Mouse (Mus musculus) CD8-positive naive resting alpha-beta T cell, adult 57 days (primary cell): ENCODE measurements around the gene Olfr181. TPM values are rescaled to one million over a fixed set of nuclear protein-coding genes. Genes with fewer than 3 reads are reported as not detected.

ENCODE experiments used
- total RNA-seq: library from RNA; stranded (reverse); gene quantifications from one replicate; pipeline ENCODE4 v1.2.4, GENCODE M21; 2023

The Olfr181 gene
- not detected for total RNA-seq

DNA sequence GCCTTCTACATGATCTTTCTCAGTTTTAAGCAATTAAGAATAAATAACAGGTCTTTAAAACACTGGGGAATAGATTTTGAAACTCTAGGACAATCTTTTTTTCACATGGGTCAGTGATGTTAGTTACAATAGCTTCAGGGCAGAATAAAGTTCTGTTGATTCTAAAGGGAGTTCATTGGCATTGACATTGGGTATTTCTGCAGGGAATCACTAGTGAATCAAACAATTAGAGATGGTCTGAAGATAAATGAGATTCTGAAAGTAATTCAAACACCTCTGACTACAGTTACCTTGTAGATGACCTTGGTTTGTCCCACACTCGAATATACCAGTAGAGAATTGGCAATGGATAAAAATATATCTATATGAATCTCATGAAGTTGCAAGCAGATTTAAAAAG lies at the start of gene Olfr181:
Olfr181 (minus strand) TSS at position 101 of the 400 bp plus-strand sequence.

DNA sequence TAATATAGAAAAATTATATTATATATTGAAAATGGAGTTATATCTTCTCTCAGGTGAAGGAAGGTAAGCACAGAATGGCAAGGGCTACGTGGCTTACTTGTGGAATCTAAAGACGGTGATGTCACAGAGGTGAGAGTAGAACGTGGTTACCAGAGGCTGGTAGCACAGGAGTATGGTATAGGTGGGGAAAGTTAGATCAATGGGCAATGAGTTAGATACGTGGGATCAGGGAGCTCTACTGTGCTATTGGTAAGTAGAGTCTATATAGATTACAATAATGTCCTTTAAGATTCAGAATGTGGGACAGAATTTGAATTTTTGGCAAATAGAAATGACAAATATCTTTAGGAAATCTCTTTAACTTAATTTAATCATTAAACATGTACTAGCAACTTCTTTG lies 737 bp upstream of the Olfr181 start, which contains the start of gene Olfr180:
Olfr180 (minus strand) TSS at position 101 of the 400 bp plus-strand sequence.

DNA sequence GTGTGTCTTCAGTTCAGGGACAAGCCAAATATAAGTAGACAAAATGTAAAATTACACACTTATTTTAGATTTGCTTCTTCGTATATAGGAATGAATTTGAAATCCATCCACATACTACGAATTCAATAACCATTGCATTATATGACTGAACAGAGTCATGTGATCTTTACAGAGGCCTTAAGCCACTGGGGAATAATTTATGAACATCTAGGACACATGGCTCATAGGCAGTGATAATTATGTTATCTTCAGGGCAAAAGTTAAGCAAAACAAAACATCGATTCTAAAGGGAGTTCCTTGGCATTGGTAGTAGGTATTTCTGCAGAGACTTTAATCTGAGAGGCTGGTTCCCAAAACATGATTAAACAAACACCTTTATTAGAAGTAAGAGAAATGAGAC lies 36.6 kb downstream of the Olfr181 start, which contains the start of gene Olfr178:
Olfr178 (minus strand) TSS at position 101 of the 400 bp plus-strand sequence.

Other genes starting within 250 kb of the Olfr181 start
- gene Gpr15, start 209.7 kb downstream of the Olfr181 start, total RNA-seq, result not detected
- gene Cldnd1, start 200.8 kb downstream of the Olfr181 start, total RNA-seq, result 36.2 TPM
- gene Olfr172, start 165.6 kb downstream of the Olfr181 start, total RNA-seq, result not detected
- gene Olfr173, start 128.5 kb downstream of the Olfr181 start, total RNA-seq, result not detected
- gene Olfr175-ps1, start 102.0 kb downstream of the Olfr181 start, total RNA-seq, result not detected
- not detected for gene Olfr177, start 54.0 kb downstream of the Olfr181 start, total RNA-seq
- not detected for gene Olfr178, start 36.7 kb downstream of the Olfr181 start, total RNA-seq
- gene Olfr180, start 637 bp upstream of the Olfr181 start, total RNA-seq, result not detected
- not detected for gene Olfr183, start 66.6 kb upstream of the Olfr181 start, total RNA-seq
- not detected for gene Olfr186, start 101.5 kb upstream of the Olfr181 start, total RNA-seq
- gene Olfr187, start 111.0 kb upstream of the Olfr181 start, total RNA-seq, result not detected
- gene Olfr190, start 149.2 kb upstream of the Olfr181 start, total RNA-seq, result not detected
- gene Olfr191, start 161.1 kb upstream of the Olfr181 start, total RNA-seq, result not detected
- not detected for gene Olfr193, start 183.1 kb upstream of the Olfr181 start, total RNA-seq
- not detected for gene Olfr194, start 192.3 kb upstream of the Olfr181 start, total RNA-seq
- not detected for gene Olfr195, start 218.3 kb upstream of the Olfr181 start, total RNA-seq
- not detected for gene Olfr196, start 241.7 kb upstream of the Olfr181 start, total RNA-seq